Mouse (Mus musculus): ENCODE results near the gene Tnni2. TPM values are rescaled to one million over a fixed set of nuclear protein-coding genes. Genes with fewer than 3 reads are reported as not detected.
A peak's percentile ranks its signal among the peaks of the same experiment; 100 is the strongest.

Gene Tnni2
- polyA plus RNA-seq, 1 experiment from 2014 or later, result 34.8 TPM

DNA sequence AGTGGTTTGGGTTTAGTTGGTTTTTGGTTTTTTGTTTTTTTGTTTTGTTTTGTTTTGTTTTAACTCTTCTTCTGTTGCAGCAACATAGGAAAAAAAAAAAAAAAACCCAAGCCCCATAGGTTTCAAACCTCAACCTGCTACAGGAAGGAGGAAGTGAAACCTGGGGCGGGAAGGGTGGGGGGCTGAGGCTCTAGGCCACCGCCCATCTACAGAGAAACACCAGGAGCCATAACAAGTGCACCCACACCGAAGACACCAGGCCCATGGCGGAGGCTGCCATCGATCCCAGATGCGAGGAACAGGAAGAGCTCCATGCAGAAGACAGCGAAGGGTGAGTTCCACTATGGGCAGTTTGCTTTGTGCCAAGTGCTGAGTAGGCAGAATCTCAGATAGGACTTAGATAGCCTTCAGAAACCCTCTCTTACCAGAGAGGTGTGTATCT lies 19.0 kb downstream of the Tnni2 start, which contains the start of gene Lsp1:
Gene Lsp1, plus strand, starts transcription at position 174 of the 442 bp plus-strand sequence.
- Histone ChIP-seq H3K4me1 (peaks cover 80% of the 10 kb centered on the region), H3K36me3 (no peaks in the 10 kb centered on the region), H3K9me3 (no peaks in the 10 kb centered on the region), H3K27ac (replicated peaks) (peak within 1 kb of the TSS; percentile 99), H3K9ac (peak within 1 kb of the TSS; percentile 50), H3K4me2 (no peak within 1 kb of the TSS), H3K27me3 (replicated peaks) (no peaks in the 10 kb centered on the region), H3K4me3 (no peak within 1 kb of the TSS)
- 93% methylated on average over 7 of the region's 7 CpGs for WGBS
- ATAC-seq (ENCODE audit: extremely low read depth, insufficient number of reproducible peaks, low FRiP score, low TSS enrichment), result no peak

DNA sequence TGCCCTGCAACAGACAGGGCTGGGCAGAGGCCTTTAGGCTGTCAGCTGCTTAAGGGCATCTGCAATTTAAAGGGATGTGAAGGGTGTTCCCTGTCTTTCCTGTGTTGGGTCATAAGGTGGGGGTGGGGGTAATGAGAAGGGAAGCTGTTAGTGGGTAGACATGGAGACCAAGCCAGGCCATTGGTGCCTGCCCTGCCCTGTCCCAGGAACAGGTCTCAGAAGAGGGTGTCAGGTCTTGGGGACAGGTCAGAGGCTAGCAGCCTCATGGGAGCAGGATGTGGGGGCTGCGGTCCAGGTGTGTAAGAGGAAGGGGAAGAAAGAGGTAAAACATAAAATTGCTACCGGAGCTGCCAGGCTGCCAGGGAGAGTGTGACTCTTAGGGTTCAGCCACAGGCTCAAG lies 19.8 kb downstream of the Tnni2 start:
- peak overlapping the region; percentile 24; the same call in 1 of the 2 replicates for H3K9ac ChIP-seq
- no peak overlapping the region for H3K4me2 ChIP-seq
- no peaks in the 10 kb centered on the region for H3K27me3 ChIP-seq (replicated peaks)
- 81% methylated on average over 2 of the region's 2 CpGs for WGBS
- no peak overlapping the region for H3K4me3 ChIP-seq
- peak overlapping the region; percentile 99; the same call in 1 of the 2 replicates for H3K27ac ChIP-seq (replicated peaks)
- no peaks in the 10 kb centered on the region for H3K9me3 ChIP-seq
- ATAC-seq (ENCODE audit: extremely low read depth, insufficient number of reproducible peaks, low FRiP score, low TSS enrichment), result no peak
- H3K4me1 ChIP-seq, result peaks cover 72% of the 10 kb centered on the region
- H3K36me3 ChIP-seq, result no peaks in the 10 kb centered on the region

DNA sequence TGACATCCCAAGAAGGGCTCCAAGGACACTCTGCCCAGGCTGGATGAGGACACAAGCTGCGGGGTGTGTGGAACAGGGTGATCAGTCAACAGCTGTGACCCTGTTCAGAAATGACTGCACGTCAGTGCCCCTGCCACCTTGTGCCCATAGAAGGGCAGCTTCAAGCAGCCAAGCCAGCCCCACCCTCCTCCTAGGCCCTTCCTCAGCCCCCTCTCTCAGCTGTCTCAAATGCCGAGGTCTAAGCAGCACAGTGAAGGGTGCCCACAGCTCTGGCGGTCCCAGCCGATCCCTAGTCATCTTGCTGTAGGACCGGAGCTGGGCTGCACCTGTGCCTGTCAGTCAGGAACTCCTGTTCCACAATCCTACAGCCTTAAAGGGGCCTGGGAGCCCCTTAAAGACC lies 20.6 kb downstream of the Tnni2 start:
- H3K27me3 ChIP-seq (replicated peaks), result no peaks in the 10 kb centered on the region
- H3K36me3 ChIP-seq, result no peaks in the 10 kb centered on the region
- 71% methylated on average over 6 of the region's 6 CpGs for WGBS
- no peak overlapping the region for H3K4me2 ChIP-seq
- ATAC-seq (ENCODE audit: extremely low read depth, insufficient number of reproducible peaks, low FRiP score, low TSS enrichment), result no peak
- H3K9me3 ChIP-seq, result no peaks in the 10 kb centered on the region
- H3K9ac ChIP-seq, result peak overlapping the region; percentile 45
- H3K27ac ChIP-seq (replicated peaks), result peak overlapping the region; percentile 6; the same call in 1 of the 2 replicates
- H3K4me3 ChIP-seq, result no peak overlapping the region
- peaks cover 65% of the 10 kb centered on the region for H3K4me1 ChIP-seq

DNA sequence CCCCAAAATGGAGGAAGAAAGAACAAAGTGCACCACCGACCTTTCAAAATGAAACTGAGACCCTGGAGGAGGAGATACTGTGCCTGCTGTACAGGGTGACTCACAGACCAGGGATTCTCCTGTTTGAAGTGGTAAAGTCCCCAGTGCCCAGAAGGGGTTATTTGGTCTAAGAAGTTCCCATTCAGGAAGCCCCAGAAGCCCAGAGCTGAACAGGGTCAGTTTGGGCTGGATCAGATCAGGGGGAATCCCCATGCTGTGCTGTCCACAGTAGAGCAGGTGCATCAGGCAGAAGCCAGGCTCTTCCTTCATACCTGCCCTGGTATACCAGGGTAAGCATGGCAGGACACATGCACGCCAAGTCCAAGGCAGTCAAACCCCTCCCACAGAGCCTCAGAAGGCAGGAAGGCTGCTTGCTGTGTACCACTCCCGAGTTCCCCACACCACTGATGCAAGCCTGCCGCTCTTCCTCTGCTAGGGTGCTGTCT lies 21.0 kb downstream of the Tnni2 start:
- H3K36me3 ChIP-seq, result no peaks in the 10 kb centered on the region
- no peak overlapping the region for H3K4me2 ChIP-seq
- H3K9ac ChIP-seq, result peak overlapping the region; percentile 45
- peak overlapping the region; percentile 20; the same call in 1 of the 2 replicates for H3K27ac ChIP-seq (replicated peaks)
- H3K27me3 ChIP-seq (replicated peaks), result no peaks in the 10 kb centered on the region
- peaks cover 60% of the 10 kb centered on the region for H3K4me1 ChIP-seq
- ATAC-seq (ENCODE audit: extremely low read depth, insufficient number of reproducible peaks, low FRiP score, low TSS enrichment), result no peak
- H3K9me3 ChIP-seq, result no peaks in the 10 kb centered on the region
- H3K4me3 ChIP-seq, result no peak overlapping the region
- 69% methylated on average over 4 of the region's 4 CpGs for WGBS

DNA sequence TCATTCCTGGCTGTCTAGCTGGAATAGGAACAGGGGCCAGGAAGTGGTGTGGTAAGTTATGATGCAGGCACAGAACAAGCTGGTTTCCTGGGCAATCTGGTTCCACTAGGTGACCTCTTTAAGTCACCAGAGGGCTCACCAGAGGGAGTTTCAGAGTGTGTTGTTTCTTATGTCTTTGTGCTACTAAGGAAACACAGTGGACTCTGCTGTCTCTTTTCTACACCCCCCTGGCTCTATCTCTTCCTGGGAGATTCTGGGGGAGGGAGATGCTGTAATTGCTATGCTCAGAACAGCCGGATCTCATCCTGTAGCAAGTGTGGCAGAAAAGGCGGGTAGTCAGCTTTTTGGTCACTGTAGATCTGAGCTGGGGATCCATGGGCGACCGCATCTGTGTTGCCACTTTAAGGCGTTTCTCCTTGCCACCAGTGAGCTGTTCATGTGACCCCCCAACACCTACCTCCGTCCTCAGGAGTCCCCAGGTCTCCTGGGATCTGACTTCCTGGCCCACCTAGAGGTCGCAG lies 28.6 kb downstream of the Tnni2 start:
- no peak overlapping the region for H3K4me3 ChIP-seq
- H3K4me2 ChIP-seq, result no peak overlapping the region
- no peaks in the 10 kb centered on the region for H3K36me3 ChIP-seq
- peak overlapping the region; percentile 40 for H3K9ac ChIP-seq
- H3K4me1 ChIP-seq, result peaks cover 54% of the 10 kb centered on the region
- 62% methylated on average over 7 of the region's 7 CpGs for WGBS
- no peaks in the 10 kb centered on the region for H3K27me3 ChIP-seq (replicated peaks)
- no peak for ATAC-seq (ENCODE audit: extremely low read depth, insufficient number of reproducible peaks, low FRiP score, low TSS enrichment)
- H3K27ac ChIP-seq (replicated peaks), result peak overlapping the region; percentile 99
- H3K9me3 ChIP-seq, result no peaks in the 10 kb centered on the region

DNA sequence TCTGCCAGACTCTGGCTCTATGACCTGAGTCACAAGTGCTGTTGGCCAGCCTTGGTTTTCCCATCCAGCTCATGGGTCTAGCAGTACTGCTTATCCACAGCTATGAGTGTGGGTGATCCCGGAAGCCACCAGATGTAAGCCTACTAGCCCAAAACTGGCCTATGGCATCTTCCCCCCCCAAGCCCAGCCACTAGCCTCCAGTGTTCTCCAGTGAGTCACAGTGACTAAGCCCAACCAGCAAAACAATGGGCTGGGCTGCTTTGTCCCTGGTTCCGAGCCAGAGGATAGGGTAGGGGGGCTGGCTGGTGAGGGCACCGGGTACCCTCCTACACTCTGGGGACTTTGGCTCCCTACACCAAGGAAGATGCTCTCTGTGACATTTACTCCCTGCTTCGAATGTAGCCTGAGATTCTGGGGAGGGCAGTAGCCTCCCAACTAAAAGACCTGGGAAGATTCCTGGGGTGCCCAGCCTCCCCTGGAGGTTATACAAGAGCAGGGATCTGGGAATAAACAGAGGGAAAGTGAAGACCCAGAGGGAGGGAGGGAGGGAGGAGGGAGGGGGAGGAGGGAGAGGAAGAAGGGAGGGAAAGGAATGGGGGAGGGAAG lies 29.3 kb downstream of the Tnni2 start:
- Histone ChIP-seq H3K36me3 (no peaks in the 10 kb centered on the region), H3K9ac (peak overlapping the region; percentile 81), H3K4me1 (peaks cover 61% of the 10 kb centered on the region), H3K4me2 (peak overlapping the region; percentile 55; the same call in 1 of the 2 replicates), H3K27me3 (replicated peaks) (no peaks in the 10 kb centered on the region), H3K9me3 (no peaks in the 10 kb centered on the region), H3K4me3 (no peak overlapping the region), H3K27ac (replicated peaks) (peak overlapping the region; percentile 99)
- ATAC-seq (ENCODE audit: extremely low read depth, insufficient number of reproducible peaks, low FRiP score, low TSS enrichment), result no peak; the same call in 1 of the 2 replicates
- WGBS, result 13% methylated on average over 4 of the region's 4 CpGs

DNA sequence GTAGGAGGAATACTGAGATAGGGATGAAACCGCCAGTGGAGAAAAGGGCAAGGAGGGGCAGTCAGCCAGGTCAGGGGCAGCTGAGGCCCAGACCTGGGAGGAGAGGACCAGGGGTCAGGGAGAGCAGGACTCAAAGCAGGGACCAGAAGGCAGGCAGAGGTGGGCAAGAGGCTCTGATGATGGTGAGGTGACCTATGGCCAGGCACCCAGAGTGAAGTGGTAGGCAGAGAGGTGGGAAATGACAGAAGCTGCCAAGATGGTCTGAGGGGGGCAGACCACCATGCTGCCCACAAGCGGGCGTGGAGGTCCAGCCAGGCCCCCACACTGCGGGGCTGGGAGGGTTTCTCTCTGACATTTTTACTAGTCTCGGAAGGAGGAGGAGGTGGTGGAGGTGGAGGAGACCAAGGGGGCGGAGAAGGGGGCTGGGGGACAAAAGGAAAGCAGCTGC lies 29.8 kb downstream of the Tnni2 start:
- ATAC-seq (ENCODE audit: extremely low read depth, insufficient number of reproducible peaks, low FRiP score, low TSS enrichment), result no peak
- WGBS, result 43% methylated on average over 6 of the region's 6 CpGs
- Histone ChIP-seq H3K4me2 (peak overlapping the region; percentile 55), H3K4me3 (peak overlapping the region; percentile 41), H3K27me3 (replicated peaks) (no peaks in the 10 kb centered on the region), H3K36me3 (no peaks in the 10 kb centered on the region), H3K9me3 (no peaks in the 10 kb centered on the region), H3K4me1 (peaks cover 66% of the 10 kb centered on the region), H3K27ac (replicated peaks) (peak overlapping the region; percentile 99), H3K9ac (peak overlapping the region; percentile 81)

DNA sequence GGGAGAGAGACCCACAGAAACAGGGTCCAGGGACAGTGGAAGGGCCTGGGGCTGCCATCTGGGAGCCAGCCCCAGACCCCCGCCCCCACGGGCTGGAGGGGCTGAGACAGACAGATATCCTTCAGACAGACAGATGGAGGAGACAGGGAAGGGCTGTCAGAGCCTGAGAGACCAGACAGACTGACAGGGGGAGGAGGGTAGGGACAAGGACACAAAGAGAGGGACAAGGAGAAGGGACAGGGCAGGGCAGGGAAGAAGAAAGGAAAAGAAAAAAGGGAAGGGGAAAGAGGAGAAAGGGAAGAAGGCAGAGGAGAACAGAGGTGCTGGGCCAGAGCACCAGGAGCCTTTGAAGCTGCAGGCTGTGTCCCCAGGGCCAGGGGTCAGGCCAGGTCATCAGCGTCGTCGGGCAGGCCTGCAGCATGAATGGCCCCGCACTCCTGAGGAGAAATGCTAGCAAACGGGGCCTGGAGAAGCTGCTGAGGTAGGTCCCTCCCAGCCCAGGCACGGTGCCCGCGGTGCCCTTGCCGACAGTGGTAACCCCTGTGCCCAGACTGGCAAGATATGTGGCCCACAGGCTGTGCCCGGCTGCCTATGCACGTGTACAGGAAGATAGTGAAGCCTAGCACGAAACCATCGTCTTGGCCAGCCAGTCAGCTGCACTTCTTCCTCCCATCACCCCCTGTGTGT lies 30.4 kb downstream of the Tnni2 start:
- H3K27ac ChIP-seq (replicated peaks), result peak overlapping the region; percentile 99
- H3K36me3 ChIP-seq, result no peaks in the 10 kb centered on the region
- H3K4me1 ChIP-seq, result peaks cover 72% of the 10 kb centered on the region
- 35% methylated on average over 15 of the region's 15 CpGs for WGBS
- H3K27me3 ChIP-seq (replicated peaks), result no peaks in the 10 kb centered on the region
- H3K4me2 ChIP-seq, result peak overlapping the region; percentile 55
- ATAC-seq (ENCODE audit: extremely low read depth, insufficient number of reproducible peaks, low FRiP score, low TSS enrichment), result no peak
- peak overlapping the region; percentile 81 for H3K9ac ChIP-seq
- H3K9me3 ChIP-seq, result no peaks in the 10 kb centered on the region
- H3K4me3 ChIP-seq, result peak overlapping the region; percentile 41

GRCm38 (mm10) chr7:142472936-142473335 lies 31.3 kb downstream of the Tnni2 start:
- Histone ChIP-seq H3K9me3 (no peaks in the 10 kb centered on the region), H3K4me2 (peak overlapping the region; percentile 55), H3K9ac (peak overlapping the region; percentile 81), H3K27ac (replicated peaks) (peak overlapping the region; percentile 99), H3K36me3 (no peaks in the 10 kb centered on the region), H3K27me3 (replicated peaks) (no peaks in the 10 kb centered on the region), H3K4me1 (peaks cover 80% of the 10 kb centered on the region), H3K4me3 (peak overlapping the region; percentile 41)
- WGBS, result 92% methylated on average over 4 of the region's 4 CpGs
- ATAC-seq (ENCODE audit: extremely low read depth, insufficient number of reproducible peaks, low FRiP score, low TSS enrichment), result no peak

DNA sequence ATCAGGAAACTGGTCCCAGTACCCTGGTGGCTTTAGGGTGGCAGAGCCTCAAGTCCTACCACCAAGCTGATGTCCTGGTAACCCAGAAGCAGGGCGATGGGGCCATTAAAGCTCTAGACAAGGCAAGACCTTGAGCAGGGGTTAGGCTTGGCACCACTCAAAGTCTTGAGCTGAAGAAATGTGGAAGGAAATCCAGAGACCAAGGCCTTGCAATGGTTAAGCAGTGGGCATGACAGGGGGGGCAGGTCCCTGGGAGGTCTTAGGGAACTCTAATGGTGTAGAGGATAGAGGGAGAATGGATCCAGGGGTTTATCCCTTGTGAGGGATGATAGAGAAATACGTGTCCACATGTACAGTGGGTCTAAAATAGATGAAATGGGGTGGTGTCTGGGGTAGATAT lies 31.9 kb downstream of the Tnni2 start:
- peaks cover 86% of the 10 kb centered on the region for H3K4me1 ChIP-seq
- H3K27ac ChIP-seq (replicated peaks), result peak overlapping the region; percentile 99
- no peaks in the 10 kb centered on the region for H3K27me3 ChIP-seq (replicated peaks)

GRCm38 (mm10) chr7:142474799-142475198 lies 33.2 kb downstream of the Tnni2 start:
- Histone ChIP-seq H3K4me3 (peak overlapping the region; percentile 17; the same call in 1 of the 2 replicates), H3K4me2 (peak overlapping the region; percentile 55), H3K9ac (peak overlapping the region; percentile 81), H3K27ac (replicated peaks) (peak overlapping the region; percentile 99), H3K9me3 (no peaks in the 10 kb centered on the region), H3K4me1 (peaks cover 99% of the 10 kb centered on the region), H3K36me3 (no peaks in the 10 kb centered on the region), H3K27me3 (replicated peaks) (no peaks in the 10 kb centered on the region)
- no peak for ATAC-seq (ENCODE audit: extremely low read depth, insufficient number of reproducible peaks, low FRiP score, low TSS enrichment)
- 71% methylated on average over 14 of the region's 14 CpGs for WGBS

More for the DNA sequence above, 31.9 kb downstream of the Tnni2 start:
- H3K36me3 ChIP-seq, result no peaks in the 10 kb centered on the region
- peak overlapping the region; percentile 55 for H3K4me2 ChIP-seq
- no peak for ATAC-seq (ENCODE audit: extremely low read depth, insufficient number of reproducible peaks, low FRiP score, low TSS enrichment)
- 86% methylated on average over 2 of the region's 2 CpGs for WGBS
- H3K9ac ChIP-seq, result peak overlapping the region; percentile 81
- H3K4me3 ChIP-seq, result peak overlapping the region; percentile 41
- no peaks in the 10 kb centered on the region for H3K9me3 ChIP-seq

Measured in heart, embryonic 13.5 days (tissue).